Mouse (Mus musculus) stomach, postnatal 0 days (tissue): ENCODE measurements around the gene Cacul1. TPM values are rescaled to one million over a fixed set of nuclear protein-coding genes. Genes with fewer than 3 reads are reported as not detected.
"Not testable (repeated sequence)": the region's sequence is repeated elsewhere in the genome, so short reads cannot be mapped to it uniquely, and the experiment has no call there.

ENCODE experiments used
- ATAC-seq: fragments of 200-750 bp; cut with Nextera tagmentation; 2 replicates; pipeline ENCODE4 v1.8.0; 2017; ENCODE audit not compliant: low FRiP score, low TSS enrichment
- DNase-seq: peaks from one replicate; pipeline ENCODE4 v3.0.0-alpha.2; 2016; ENCODE audit warnings: low spot score
- H3K27ac ChIP-seq: fragments of 300-500 bp; sonication (generic); replicated peaks from 2 replicates; pipeline ENCODE4 v1.5.1; 2014; ENCODE audit warnings: mild to moderate bottlenecking, control low read depth
- H3K27me3 ChIP-seq: fragments of 300-500 bp; sonication (generic); 2 replicates; pipeline ENCODE4 v1.6.1; 2014; ENCODE audit warnings: low read length; ENCODE audit not compliant: control insufficient read depth, insufficient read depth
- H3K36me3 ChIP-seq: fragments of 300-500 bp; sonication (generic); 2 replicates; pipeline ENCODE4 v1.6.1; 2014; ENCODE audit warnings: low read length, mixed read lengths; ENCODE audit not compliant: control insufficient read depth, insufficient read depth
- H3K4me1 ChIP-seq: fragments of 300-500 bp; sonication (generic); replicated peaks from 2 replicates; pipeline ENCODE4 v1.6.1; 2014; ENCODE audit warnings: antibody characterized with exemption; ENCODE audit not compliant: control insufficient read depth, insufficient read depth
- H3K4me2 ChIP-seq: fragments of 300-500 bp; sonication (generic); replicated peaks from 2 replicates; pipeline ENCODE4 v1.6.1; 2014; ENCODE audit warnings: low read depth, mild to moderate bottlenecking, control low read depth, moderate library complexity
- H3K4me3 ChIP-seq: fragments of 300-500 bp; sonication (generic); 2 replicates; pipeline ENCODE4 v1.5.1; 2014; ENCODE audit warnings: low read depth, low read length, control low read depth
- H3K9ac ChIP-seq: fragments of 300-500 bp; sonication (generic); 2 replicates; pipeline ENCODE4 v1.6.1; 2014; ENCODE audit warnings: mild to moderate bottlenecking, low read length, control low read depth, mixed read lengths
- H3K9me3 ChIP-seq: fragments of 300-500 bp; sonication (generic); 2 replicates; pipeline ENCODE4 v1.6.1; 2016; ENCODE audit warnings: low read length; ENCODE audit not compliant: control insufficient read depth
- CTCF ChIP-seq: IDR thresholded peaks from 2 replicates; pipeline ENCODE4 v1.5.1; 2016; ENCODE audit warnings: antibody characterized with exemption, low read depth, mild to moderate bottlenecking, moderate library complexity
- EP300 ChIP-seq: optimal IDR thresholded peaks from 2 replicates; pipeline ENCODE3; 2016; ENCODE audit warnings: antibody characterized with exemption
- WGBS: fragments of 180-500 bp; shearing (Covaris S2); extraction: QIAGEN DNeasy Blood & Tissue Kit; methylation state at CpG from one replicate; pipeline ENCODE4 v1.1.7; 2014; 5-methylcytosine and 5-hydroxymethylcytosine counted together
- polyA plus RNA-seq: library from polyadenylated mRNA; unstranded; fragments of >200 nt; fragmentation: Nextera tagmentation; extraction: Ambion mirVana; gene quantifications from 2 replicates; pipeline ENCODE4 v1.2.1, GENCODE M21; 2015

Cacul1 gene
- polyA plus RNA-seq, 1 experiment from 2014 or later = 10.9 TPM

DNA sequence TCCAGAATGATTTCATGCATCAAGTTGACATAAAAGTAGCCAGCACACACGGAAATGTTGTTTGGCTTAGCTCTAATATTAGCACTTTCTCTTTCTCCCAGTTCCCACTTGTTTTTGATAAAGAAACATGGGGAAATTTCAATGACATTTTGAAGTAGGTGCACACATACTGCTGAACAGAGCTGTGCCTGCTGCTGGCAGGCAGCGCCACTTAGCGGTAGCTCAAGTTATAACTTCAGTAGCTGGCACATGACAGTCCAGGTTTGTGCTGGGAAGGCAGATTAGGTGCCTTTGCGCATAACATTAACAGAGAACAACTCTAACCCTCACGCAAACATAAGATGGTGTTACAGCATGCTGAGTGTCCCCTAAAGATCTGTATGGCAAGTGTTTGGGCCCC lies 27.9 kb upstream of the Cacul1 start:
- H3K4me2 ChIP-seq = no peak overlapping the region
- WGBS = 38% methylated on average over 5 of the region's 5 CpGs
- no peaks in the 10 kb centered on the region for H3K36me3 ChIP-seq
- H3K9ac ChIP-seq = no peak overlapping the region
- TF ChIP-seq EP300 (no peak), CTCF (peak; percentile 76)
- no peaks in the 10 kb centered on the region for H3K4me1 ChIP-seq
- DNase-seq (peak; percentile 43), ATAC-seq (no peak)
- H3K27ac ChIP-seq = no peak overlapping the region
- no peaks in the 10 kb centered on the region for H3K27me3 ChIP-seq
- H3K9me3 ChIP-seq = no peaks in the 10 kb centered on the region
- no peak overlapping the region for H3K4me3 ChIP-seq

DNA sequence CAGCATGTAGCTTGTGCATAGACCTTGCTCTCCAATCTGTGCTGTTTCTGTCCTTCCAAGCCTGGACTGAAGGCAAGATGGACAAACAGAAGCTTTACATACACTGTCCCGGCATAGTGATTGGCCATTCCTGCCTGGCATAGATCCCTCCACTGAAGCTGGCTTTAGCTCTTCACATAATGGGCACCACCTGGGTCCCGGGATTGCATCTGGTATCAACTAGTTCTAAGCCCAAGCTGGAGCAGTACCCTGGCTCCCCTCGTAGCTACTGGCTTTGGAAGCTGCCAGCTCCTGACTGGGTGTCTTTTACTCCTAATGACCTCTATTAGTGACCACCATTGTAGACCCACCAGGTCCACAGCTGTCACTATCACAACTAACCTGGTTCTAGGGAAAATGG lies 22.8 kb upstream of the Cacul1 start:
- Histone ChIP-seq H3K27ac (no peak overlapping the region), H3K27me3 (no peaks in the 10 kb centered on the region), H3K9me3 (no peaks in the 10 kb centered on the region), H3K4me1 (no peaks in the 10 kb centered on the region), H3K4me2 (no peak overlapping the region), H3K9ac (no peak overlapping the region), H3K4me3 (no peak overlapping the region), H3K36me3 (no peaks in the 10 kb centered on the region)
- DNase-seq (no peak), ATAC-seq (no peak)
- 81% methylated on average over 3 of the region's 3 CpGs for WGBS
- no peak for TF ChIP-seq EP300
- TF ChIP-seq CTCF = no peak

DNA sequence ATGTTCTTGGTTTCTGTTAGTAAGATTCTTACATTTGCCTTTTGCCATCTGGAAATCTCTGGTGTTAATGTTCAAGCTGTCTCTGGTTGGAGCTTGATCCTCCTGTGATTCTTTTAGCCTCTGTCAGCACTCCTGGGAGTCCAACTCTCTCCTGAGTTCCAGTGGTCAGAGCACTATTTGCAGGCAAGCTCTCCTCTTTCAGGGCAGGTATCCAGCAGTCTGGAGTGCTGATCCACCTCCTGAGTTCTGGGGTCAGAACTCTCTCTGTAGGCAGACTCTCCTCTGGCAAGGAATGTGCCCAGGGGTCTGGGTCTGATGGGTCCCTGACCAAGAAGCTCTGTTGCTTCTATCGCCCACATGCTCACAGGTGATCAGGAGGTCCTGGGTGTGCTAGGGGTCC lies 21.2 kb upstream of the Cacul1 start:
- not testable (repeated sequence) for H3K36me3 ChIP-seq, H3K9ac ChIP-seq, H3K9me3 ChIP-seq, H3K4me1 ChIP-seq, H3K27me3 ChIP-seq, H3K4me2 ChIP-seq, DNase-seq, H3K4me3 ChIP-seq, ATAC-seq, H3K27ac ChIP-seq
- 94% methylated on average over 1 of the region's 1 CpGs for WGBS

DNA sequence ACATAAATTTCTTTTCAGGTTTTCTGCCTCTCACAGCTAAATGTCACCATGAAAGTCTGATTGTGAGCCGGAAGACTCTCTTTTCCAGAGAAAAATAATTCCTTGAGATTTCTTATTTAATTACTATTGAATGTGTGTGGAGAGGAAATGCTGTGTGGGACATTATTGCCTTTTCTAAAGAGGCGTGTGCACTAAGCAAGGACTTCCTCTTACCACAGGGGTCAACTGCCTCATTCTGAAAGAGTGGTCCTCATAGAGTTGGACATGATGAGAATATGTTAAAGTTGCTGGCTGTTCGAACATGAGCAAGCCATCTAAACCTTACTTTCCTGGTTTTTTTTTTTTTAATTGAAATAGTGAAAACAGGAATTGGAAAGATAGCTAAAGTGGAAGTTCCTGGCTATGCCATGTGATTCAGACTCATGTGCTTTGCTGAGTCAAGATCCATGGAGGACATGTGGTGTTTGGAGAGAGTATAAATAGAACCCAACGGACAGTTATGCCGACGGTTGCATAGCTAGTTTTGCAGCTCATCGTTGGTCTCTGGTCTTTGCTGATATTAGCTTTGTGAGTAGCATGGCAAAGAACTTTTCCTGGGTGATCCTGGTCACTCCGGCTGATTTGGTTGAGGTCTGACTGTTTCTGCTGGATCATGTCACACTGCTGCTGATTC lies 17.3 kb upstream of the Cacul1 start:
- WGBS = 81% methylated on average over 8 of the region's 8 CpGs
- H3K9me3 ChIP-seq = no peaks in the 10 kb centered on the region

DNA sequence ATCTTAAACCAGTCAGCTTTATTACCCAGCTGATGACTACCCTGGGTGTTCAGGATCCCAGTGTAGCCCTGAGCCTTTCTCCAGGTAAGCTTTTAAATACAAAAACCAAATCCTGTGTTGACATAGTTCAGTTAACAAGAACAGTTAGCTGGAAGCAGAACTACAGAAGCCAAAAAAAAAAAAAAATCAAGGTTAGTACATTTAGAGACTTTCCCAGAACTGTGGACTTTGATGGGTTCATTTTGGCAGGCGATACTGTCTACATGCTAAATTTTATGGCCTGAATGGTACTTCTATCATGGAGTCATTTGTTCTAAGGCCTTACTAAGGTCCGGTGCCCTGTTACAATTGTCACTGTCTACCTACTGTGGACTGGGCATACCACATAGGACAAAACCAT lies 8.8 kb upstream of the Cacul1 start:
- no peak for TF ChIP-seq CTCF
- TF ChIP-seq EP300 = no peak
- Histone ChIP-seq H3K27ac (no peak overlapping the region), H3K36me3 (no peaks in the 10 kb centered on the region), H3K9me3 (no peaks in the 10 kb centered on the region), H3K4me2 (no peak overlapping the region), H3K9ac (no peak overlapping the region), H3K4me1 (no peaks in the 10 kb centered on the region), H3K27me3 (no peaks in the 10 kb centered on the region), H3K4me3 (no peak overlapping the region)
- no peak for ATAC-seq
- WGBS = 95% methylated on average over 2 of the region's 2 CpGs
- no peak for DNase-seq

More for the DNA sequence above, 17.3 kb upstream of the Cacul1 start:
- Histone ChIP-seq H3K27me3 (no peaks in the 10 kb centered on the region), H3K4me2 (no peak overlapping the region), H3K4me3 (no peak overlapping the region), H3K27ac (no peak overlapping the region), H3K9ac (no peak overlapping the region), H3K4me1 (no peaks in the 10 kb centered on the region), H3K36me3 (no peaks in the 10 kb centered on the region)
- no peak for TF ChIP-seq EP300
- no peak for TF ChIP-seq CTCF
- DNase-seq = no peak
- no peak for ATAC-seq

DNA sequence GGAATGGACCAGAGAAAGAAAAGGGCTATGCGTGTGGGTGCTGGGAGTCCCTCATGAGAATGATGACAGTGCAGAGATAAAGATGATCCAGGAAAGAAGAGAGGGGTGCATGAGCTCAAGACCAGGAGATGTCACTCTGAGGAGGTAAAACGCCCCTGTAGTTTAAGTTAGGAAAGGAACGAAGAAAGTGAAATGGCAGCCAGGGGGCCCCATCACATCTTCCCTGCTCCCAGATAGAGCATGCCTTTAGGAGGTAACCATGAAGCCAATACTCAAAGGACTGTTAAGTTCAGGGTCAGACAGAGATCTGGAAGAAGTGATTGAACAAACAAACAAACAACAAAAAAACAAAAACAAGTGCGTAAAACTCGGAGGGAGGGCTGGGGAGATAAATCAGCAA lies 5.8 kb upstream of the Cacul1 start:
- H3K27me3 ChIP-seq = no peaks in the 10 kb centered on the region
- ATAC-seq = no peak
- H3K4me3 ChIP-seq = no peak overlapping the region
- 63% methylated on average over 5 of the region's 5 CpGs for WGBS
- H3K9me3 ChIP-seq = no peaks in the 10 kb centered on the region
- H3K27ac ChIP-seq = no peak overlapping the region
- H3K4me2 ChIP-seq = no peak overlapping the region
- no peaks in the 10 kb centered on the region for H3K36me3 ChIP-seq
- TF ChIP-seq EP300 (no peak), CTCF (no peak; the same call in 1 of the 2 replicates)
- no peaks in the 10 kb centered on the region for H3K4me1 ChIP-seq
- no peak overlapping the region for H3K9ac ChIP-seq
- DNase-seq = no peak
